Mouse (Mus musculus) testis, adult 2 months (tissue): ENCODE data around the gene Lrrc51.

Source experiments
- CTCF ChIP-seq: fragments of 200-500 bp; IDR thresholded peaks from 2 replicates; pipeline ENCODE4 v1.5.1; 2012; ENCODE audit warnings: low read depth, mild to moderate bottlenecking, inconsistent platforms, low read length, moderate library complexity; ENCODE audit not compliant: control insufficient read depth, insufficient read depth, insufficient replicate concordance
- POLR2A ChIP-seq: fragments of 200-500 bp; IDR thresholded peaks from 2 replicates; pipeline ENCODE4 v1.6.1; 2012; ENCODE audit warnings: low read depth, mild to moderate bottlenecking, inconsistent platforms, low read length, moderate library complexity; ENCODE audit not compliant: control insufficient read depth

- TF ChIP-seq POLR2A (no peak), CTCF (no peak)
Observed at GRCm38 (mm10) chr7:101900331-101901097, 33.2 kb downstream of the Lrrc51 start.
